Mouse (Mus musculus) liver, embryonic 18 days (tissue): Measurements from ENCODE around the gene Zfp462. TPM values are rescaled to one million over a fixed set of nuclear protein-coding genes. Genes with fewer than 3 reads are reported as not detected.

ENCODE experiments used
- polyA plus RNA-seq: library from polyadenylated mRNA; depleted of rRNA; stranded (reverse); fragments of >200 nt; gene quantifications from 2 replicates; pipeline ENCODE4 v1.2.3, GENCODE M21; 2012; rRNA removed

The Zfp462 gene
- 0.37 TPM in 2 replicates for polyA plus RNA-seq

DNA sequence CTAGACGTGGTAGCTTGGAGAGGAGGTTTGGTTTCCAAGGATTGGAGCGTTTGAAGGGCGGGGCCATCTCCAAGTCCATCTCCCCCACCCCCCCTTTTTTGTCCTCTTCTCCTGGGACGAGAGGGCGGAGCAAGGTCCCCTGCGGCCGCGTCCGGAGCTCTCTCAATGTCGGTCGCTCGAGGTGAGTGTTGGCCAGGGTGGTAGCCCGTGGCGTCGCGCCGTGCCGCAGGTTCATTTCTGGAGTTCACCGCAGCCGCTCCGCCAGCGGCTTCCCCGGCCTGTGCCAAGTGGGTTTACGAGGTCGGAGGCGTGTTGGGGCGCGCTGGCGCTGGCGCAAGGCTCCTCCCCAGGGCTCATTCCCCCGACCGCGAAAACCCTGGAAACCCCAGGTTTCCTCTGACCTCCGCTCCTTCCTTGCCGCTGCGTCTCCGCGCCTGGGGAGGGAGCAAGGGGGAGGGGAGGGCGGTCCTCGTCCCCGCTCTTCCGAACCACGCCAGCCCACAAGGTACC, at the start of gene Zfp462:
Zfp462 (plus strand) TSS at position 128 of the 510 bp plus-strand sequence.

